Mouse (Mus musculus) liver, postnatal 0 days (tissue): ENCODE measurements around the gene Kcnt1.

Experiments used
- CTCF ChIP-seq: sonication (generic); IDR thresholded peaks from 2 replicates; pipeline ENCODE4 v1.5.1; 2016; ENCODE audit warnings: antibody characterized with exemption, low read depth
- EP300 ChIP-seq: IDR thresholded peaks from 2 replicates; pipeline ENCODE4 v1.6.1; 2016; ENCODE audit warnings: antibody characterized with exemption, low read depth, mild to moderate bottlenecking

GRCm38 (mm10) chr2:25877250-25877735 lies 13.8 kb downstream of the Kcnt1 start:
- no peak for TF ChIP-seq CTCF
- no peak for TF ChIP-seq EP300
